Mouse (Mus musculus) CH12.LX (cell line): ENCODE measurements at regions not wholly inside any gene's neighbourhood (a gene's known extent, or its start where the extent isn't known, plus 50 kb on each side); places are given as distances from the start of the nearest gene placed in this dataset.
A peak's percentile ranks its signal among the peaks of the same experiment; 100 is the strongest.

ENCODE experiments used
- CHD2 ChIP-seq: IDR thresholded peaks from 2 replicates; pipeline ENCODE4 v1.6.1; 2011; ENCODE audit warnings: low read length, improper control_type of control experiment
- CTCF ChIP-seq, 2 experiments: IDR thresholded peaks in 1 of 2; conservative IDR thresholded peaks in 1 of 2; 2 replicates each; pipeline ENCODE4 v1.5.1; 2011 to 2012; ENCODE audit warnings: low read depth in 2 of 2, low read length in 2 of 2, improper control_type of control experiment in 1 of 2, inconsistent platforms in 1 of 2, mild to moderate bottlenecking in 1 of 2, moderate library complexity in 1 of 2
- EP300 ChIP-seq: IDR thresholded peaks from 2 replicates; pipeline ENCODE4 v1.6.1; 2011; ENCODE audit warnings: low read length, improper control_type of control experiment
- ETS1 ChIP-seq: conservative IDR thresholded peaks from 2 replicates; pipeline ENCODE4 v1.6.1; 2012; ENCODE audit warnings: low read depth, mild to moderate bottlenecking, inconsistent platforms, low read length, improper control_type of control experiment, moderate library complexity
- MAX ChIP-seq: IDR thresholded peaks from 2 replicates; pipeline ENCODE4 v1.6.1; 2011; ENCODE audit warnings: low read length, improper control_type of control experiment
- RCOR1 ChIP-seq: conservative IDR thresholded peaks from 2 replicates; pipeline ENCODE4 v1.6.1; 2012; ENCODE audit warnings: low read depth, mild to moderate bottlenecking, inconsistent platforms, low read length, improper control_type of control experiment
- SIN3A ChIP-seq: IDR thresholded peaks from 2 replicates; pipeline ENCODE4 v1.6.1; 2012; ENCODE audit warnings: low read length, improper control_type of control experiment, inconsistent platforms
- ZC3H11A ChIP-seq: IDR thresholded peaks from 2 replicates; pipeline ENCODE4 v1.6.1; 2012; ENCODE audit warnings: low read depth, mild to moderate bottlenecking, inconsistent platforms, low read length, improper control_type of control experiment

GRCm38 (mm10) chr7:111420698-111421097, 337.9 kb upstream of the Eif4g2 start:
- TF ChIP-seq CTCF (conservative IDR thresholded peaks at IDR 0.05 in 1 of 2, IDR thresholded peaks at IDR 0.05 in 1 of 2; ENCODE audit: low read depth in 2 of 2, low read length in 2 of 2), result peak in 1 of 2 experiments; percentile 52; a peak in 2 of 4 replicates
- no peak for TF ChIP-seq RCOR1
- TF ChIP-seq EP300, result no peak
- no peak for TF ChIP-seq SIN3A
- no peak for TF ChIP-seq ZC3H11A
- no peak for TF ChIP-seq ETS1
- no peak for TF ChIP-seq CHD2
- TF ChIP-seq MAX, result no peak
